Mouse (Mus musculus): ENCODE data around the gene Gpatch3.

The Gpatch3 gene

GRCm38 (mm10) chr4:133574070-133574842 lies at the start of gene Gpatch3:
Gene Gpatch3 (plus strand): TSS chr4:133574745.
- in situ Hi-C loops (cut with MboI; ENCODE audit: unreplicated experiment in 2 of 2) = no loop called here

DNA sequence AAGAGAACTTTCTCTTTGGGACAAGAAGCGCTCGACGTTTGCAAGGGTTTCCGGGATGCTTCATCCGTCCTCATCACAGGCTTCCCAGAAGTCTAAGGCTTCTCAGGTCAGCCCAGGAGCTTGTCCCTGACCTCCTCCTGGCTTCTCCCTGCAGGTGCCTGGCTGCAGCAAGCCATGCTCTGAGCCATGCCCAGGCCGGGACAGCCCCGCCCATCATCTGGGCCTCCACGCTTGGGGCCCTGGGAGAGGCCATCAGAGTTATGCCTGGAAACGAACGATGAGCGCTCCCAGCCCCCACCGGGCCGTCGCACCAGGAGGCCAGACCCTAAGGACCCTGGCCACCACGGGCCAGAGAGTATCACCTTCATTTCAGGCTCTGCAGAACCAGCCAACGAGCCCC lies 46.8 kb upstream of the Gpatch3 start:
- in situ Hi-C loops (cut with MboI; ENCODE audit: unreplicated experiment in 2 of 2) = no loop called here

DNA sequence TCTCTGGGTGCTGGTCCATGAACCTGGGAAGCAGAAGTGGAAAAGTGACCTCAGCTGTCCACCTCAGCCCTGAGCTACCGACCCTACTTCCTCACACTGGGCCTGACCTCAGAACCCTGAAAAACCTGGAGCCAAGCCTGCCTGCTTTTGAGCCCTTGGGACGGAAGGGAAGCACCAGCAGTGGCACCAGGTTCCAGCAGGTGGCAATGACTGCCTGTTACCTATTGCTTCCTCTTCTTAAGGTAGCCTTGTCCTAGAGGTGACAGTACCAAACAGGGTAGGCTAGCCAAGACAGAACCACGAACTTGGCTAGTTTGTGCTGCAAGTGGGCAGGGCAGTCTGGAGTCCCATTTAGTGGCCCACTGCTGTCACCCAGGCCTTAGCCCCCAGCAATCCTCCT lies 41.8 kb upstream of the Gpatch3 start:
- in situ Hi-C loops (cut with MboI; ENCODE audit: unreplicated experiment in 2 of 2) = no loop called here

- in situ Hi-C loops (cut with MboI; ENCODE audit: unreplicated experiment in 2 of 2) = no loop called here
Measured at GRCm38 (mm10) chr4:133536081-133536480, 38.5 kb upstream of the Gpatch3 start.

DNA sequence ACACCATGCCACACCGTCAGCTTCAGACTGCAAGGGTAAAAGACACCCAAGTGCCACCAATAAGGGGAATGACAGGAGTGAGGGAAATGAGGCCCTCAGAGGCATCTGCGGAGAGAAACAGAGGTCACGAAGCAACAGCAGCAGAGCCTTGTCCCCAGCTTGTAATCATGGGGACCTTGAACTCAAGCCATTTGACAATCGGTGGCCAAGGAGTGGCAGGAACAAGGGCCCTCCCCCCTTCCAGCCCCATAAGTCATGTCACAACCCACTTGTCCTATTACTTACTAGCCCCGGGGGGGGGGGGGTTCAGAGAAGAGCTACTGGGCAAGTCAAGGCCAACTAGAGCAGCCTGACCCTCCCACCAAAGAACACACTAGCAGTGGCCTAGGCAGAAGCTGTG lies 37.9 kb upstream of the Gpatch3 start:
- in situ Hi-C loops (cut with MboI; ENCODE audit: unreplicated experiment in 2 of 2) = no loop called here

DNA sequence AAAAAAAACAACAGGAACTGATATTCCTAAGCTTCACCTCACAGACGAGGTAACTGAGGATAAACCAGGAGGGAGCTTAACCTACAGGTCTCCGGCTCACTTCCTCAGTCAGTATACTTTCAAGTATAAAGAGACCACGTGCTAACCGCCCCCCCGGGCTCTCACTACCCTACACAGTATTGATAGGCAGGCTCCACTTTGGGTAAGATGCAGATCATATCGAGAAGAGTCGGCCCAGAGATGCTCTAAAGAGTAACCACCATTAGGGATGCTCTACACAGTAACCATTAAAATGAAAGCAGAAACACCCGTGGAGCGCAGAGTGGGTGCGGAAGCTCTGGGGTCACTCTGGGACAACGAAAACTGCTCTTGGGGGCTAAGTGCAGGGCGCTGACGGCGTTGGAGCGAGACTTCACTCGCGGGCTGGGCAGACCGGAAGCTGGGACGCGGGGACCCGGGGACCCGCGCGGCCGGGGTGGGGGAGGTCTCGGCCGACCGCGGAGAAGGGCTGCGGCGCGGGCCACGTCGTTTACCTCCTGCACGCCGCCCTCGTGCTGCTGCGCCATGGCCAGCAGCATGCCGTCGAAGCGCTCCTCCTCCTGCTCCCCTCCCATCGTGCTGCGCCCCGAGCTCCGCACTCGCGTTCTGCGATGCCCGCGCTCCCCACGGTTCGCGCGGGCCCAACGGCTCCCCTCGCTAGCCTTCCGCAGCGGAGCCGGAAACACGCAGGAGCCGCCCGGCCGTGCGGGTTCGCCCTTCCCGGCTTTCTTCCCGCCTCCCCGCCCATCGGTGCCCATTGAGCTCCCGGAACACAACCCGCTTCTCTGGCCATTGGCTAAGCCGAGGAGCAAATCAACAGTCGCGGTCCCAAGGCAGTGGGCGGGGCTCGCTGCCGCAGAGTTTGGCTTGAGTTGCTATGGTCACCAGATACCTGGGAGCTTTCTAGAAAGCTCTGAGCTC lies 29.0 kb upstream of the Gpatch3 start, which contains the start of gene Nudc:
TSS of gene Nudc (minus strand) at position 725 of the 960 bp plus-strand sequence.
- in situ Hi-C loops (cut with MboI; ENCODE audit: unreplicated experiment in 2 of 2) = no loop called here

DNA sequence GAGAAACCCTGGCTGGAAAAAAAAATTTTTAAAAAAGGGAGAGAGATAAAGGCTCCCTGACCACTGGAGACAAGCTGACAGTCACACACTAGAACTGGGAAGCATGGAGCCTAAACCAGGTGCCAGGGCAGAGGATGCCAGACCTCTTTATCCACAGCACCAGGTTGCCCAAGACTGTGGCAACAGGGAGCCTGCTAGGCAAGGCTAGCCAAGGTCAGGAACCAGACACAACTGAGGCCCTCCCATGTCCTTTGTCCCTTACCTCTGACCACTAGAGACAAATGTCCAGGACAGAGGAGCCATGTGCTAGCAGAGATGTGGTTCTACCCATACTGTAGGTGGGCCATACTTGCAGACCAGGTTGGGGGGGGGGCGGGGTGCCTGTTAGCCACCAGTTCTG lies 22.5 kb upstream of the Gpatch3 start:
- in situ Hi-C loops (cut with MboI; ENCODE audit: unreplicated experiment in 2 of 2) = no loop called here

DNA sequence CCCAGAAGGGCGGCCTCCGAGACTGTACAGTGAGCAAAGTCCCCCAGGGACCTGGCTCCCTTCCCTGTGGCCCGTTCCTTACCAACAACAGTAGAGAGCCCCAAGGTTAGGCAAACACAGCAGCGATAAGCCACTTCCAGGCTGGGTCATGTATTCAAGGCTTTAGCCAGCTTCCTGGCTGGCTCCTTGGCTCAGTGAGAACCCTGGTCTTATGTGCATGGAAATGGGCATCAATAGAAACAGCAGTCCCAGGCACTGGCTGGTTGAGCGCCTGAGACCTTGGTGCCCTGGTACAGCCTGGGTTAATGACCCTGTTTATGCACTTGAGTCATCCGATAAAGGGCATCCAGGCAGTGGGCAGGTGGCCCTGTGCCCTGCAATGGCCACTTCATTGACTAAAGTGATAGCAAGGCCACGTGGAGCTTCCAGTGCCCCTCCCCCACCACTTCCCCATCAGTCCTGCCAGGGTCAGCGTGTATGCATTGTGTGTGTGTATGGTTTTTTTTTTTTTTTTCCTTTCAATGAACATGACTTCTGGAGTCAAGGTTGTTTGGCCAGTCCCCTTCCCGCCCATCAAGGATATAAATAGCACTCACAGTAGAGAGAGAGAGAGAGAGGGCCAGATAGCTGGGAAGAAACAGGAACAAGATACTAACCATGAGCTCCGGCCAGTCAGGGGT lies 21.6 kb upstream of the Gpatch3 start, which contains the start of gene Nr0b2:
TSS of gene Nr0b2 (plus strand) at position 609 of the 680 bp plus-strand sequence.
- in situ Hi-C loops (cut with MboI; ENCODE audit: unreplicated experiment in 2 of 2) = no loop called here

DNA sequence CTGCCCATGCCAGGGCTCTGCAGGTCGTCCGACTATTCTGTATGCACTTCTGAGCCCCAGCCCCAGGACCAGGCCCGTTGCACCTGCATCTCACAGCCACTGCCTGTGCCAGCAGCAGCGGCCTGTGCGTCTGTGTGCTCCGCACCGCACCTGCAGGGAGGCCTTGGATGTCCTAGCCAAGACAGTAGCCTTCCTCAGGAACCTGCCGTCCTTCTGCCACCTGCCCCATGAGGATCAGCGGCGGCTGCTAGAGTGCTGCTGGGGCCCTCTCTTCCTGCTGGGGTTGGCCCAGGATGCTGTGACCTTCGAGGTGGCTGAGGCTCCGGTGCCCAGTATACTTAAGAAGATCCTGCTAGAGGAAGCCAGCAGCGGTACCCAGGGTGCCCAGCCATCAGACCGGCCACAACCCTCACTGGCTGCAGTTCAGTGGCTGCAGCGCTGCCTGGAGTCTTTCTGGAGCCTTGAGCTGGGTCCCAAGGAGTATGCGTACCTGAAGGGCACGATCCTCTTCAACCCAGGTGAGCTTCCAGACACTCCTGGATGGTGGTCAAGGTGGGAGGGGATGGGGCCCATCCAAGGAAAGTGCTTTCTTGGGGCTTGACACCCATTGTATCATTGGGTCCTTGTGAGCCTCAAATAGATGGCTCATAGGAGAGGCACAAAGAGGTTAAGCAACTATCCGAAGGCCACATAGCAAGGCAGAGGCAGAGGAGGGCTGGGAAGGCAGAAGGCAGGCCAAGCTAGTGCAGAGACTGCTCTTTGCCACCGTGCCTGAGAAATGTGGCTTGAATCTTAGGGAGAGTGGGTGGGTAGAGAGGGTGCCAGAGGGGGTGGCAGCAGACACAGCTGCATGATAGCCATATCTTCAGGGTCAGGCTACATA lies 20.9 kb upstream of the Gpatch3 start:
- in situ Hi-C loops (cut with MboI; ENCODE audit: unreplicated experiment in 2 of 2) = no loop called here

DNA sequence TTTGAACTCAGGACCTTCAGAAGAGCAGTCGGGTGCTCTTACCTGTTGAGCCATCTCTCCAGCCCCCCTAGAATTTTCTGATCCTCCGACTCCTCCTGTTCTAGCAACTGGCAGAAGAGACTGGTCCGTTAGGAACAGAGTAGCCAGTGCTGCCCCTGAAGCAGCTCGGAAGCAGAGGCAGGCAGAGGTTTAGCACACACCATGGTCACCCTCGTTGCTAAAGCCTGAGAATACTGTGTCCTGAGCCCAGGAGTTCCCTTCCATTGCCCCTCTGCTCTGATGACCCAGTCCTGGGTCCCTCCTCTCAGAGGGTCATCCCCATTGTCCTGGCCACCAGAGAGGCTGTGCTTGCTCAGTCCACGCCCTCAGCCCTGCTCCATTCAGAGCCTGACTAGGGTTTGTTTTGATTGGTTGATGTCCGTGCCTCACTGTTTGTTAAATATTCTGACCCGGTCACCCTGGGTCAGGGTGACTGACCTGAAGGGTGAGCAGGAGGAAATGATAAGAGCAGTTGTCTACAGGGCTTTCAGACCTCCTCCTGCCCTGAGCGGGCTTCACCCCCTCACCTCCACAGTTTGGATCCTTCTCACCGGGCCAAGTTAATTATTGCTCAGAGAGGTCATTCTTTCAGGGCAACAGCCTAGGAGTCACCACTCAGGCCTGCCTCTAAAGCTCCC lies 17.4 kb upstream of the Gpatch3 start:
- in situ Hi-C loops (cut with MboI; ENCODE audit: unreplicated experiment in 2 of 2) = no loop called here

DNA sequence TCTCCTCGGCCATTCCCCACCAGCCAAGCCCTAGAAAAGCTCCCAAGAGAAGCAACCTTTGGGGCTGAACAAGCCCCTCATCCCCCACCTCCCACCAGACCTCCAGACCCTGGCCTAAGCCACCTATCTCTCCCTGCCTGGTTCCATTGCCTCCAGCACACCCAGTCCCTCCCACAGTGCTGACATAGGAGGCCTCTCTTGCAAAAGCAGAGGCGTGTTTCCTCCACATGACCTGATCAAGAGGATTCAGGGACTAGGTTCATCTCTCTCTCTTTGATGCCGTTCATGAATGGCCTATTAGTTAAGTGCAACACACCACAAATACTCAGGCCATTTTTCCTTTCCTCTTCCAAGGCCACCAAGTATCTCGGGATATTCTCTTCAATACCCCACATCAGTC lies 14.7 kb upstream of the Gpatch3 start:
- in situ Hi-C loops (cut with MboI; ENCODE audit: unreplicated experiment in 2 of 2) = no loop called here

DNA sequence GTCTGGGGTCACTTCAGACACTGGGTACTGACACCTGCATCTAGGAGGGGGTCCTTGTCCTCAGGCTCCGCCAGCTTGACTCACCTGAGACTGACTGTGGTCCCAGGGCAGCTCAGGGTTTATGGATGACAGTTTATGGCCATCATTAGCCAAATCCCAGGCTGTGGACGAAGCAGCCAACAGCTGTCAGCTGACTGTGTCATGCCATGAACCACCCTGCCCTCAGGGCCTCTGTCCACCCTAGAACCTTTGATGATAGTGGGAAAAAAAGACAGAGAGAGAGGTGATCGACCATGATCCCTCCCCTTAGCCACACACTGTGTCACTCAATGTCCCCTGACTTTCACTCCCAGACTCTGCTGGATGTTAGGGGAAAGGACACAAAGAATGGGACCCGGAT lies 12.9 kb upstream of the Gpatch3 start:
- in situ Hi-C loops (cut with MboI; ENCODE audit: unreplicated experiment in 2 of 2) = no loop called here

DNA sequence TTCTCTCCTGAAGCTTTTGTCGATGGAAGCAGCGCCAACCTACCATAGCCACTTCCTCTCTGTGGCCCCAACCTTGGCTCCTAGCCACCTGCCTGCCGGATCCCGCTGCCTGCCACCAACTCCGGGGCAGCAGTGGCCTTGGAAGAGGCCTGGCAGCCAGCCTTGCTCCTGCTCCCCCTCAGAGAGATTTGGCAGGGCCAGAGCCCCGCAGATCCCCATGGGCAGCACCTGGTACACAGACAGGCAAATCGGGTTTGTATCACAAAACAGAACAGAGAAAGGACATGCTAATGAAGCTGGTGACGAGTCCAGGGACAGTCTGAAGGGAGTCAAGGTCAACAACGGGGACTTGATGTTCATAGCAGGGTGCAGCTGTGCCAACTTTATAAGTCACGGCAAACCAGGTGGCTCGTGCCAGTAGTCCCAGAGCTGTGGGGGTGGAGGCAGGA lies 11.4 kb upstream of the Gpatch3 start:
- in situ Hi-C loops (cut with MboI; ENCODE audit: unreplicated experiment in 2 of 2) = no loop called here

DNA sequence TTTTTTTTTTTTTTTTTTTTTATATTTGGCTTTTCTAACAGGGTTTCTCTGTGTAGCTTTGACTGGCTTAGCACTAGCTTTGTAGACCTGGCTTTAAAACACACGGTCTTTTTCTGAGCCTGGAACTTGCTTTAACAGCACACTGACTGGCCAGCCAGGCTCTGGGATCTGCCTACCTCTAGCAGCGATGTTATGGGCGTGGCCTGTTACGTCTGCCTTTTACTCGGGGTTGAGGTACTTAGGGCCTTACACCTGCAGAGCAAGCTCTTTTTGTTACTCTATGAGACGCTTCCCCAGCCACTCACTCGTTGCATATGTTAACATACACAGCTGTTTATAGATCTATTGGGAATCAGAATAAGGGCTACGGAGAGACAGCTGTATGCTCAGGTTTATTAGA lies 7.3 kb upstream of the Gpatch3 start:
- in situ Hi-C loops (cut with MboI; ENCODE audit: unreplicated experiment in 2 of 2) = no loop called here

DNA sequence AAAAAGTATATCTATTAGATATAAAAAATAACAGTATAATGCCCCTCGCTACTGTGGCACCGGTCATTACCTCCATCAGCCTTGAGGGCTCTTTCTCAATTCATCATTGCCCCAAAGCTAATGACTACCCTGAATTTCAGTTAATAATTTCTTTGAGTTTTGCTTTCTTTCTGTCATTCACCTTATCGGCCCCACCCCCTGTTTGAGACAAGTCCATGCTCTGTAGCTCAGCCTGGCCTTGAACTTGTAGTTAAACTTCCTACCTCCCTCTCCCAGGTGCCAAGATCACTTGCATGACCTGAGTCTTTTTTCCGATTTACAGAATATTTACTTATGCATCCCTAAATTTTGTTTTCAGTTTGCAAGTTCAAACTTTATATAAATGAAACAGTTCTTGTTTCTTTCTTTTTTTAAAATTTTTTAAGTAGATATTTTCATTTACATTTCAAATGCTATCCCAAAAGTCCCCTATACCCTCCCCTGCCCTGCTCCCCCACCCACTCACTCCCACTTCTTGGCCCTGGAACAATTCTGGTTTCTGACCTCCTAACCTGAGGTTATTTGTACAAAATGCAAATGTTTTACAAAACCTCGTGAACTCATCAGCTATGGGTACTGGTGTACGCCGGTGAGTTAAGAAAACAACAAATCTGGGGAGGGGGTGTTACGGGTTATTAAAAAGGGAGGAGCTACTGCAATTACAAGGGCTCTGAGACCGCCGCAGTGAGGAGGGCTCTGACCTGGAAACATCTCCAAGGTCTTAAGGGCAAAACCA lies 5.1 kb upstream of the Gpatch3 start:
- in situ Hi-C loops (cut with MboI; ENCODE audit: unreplicated experiment in 2 of 2) = no loop called here

- in situ Hi-C loops (cut with MboI; ENCODE audit: unreplicated experiment in 2 of 2) = no loop called here
Measured at GRCm38 (mm10) chr4:133570066-133570466, 4.5 kb upstream of the Gpatch3 start.

GRCm38 (mm10) chr4:133574843-133575202 lies 278 bp downstream of the Gpatch3 start:
- in situ Hi-C loops (cut with MboI; ENCODE audit: unreplicated experiment in 2 of 2) = no loop called here

DNA sequence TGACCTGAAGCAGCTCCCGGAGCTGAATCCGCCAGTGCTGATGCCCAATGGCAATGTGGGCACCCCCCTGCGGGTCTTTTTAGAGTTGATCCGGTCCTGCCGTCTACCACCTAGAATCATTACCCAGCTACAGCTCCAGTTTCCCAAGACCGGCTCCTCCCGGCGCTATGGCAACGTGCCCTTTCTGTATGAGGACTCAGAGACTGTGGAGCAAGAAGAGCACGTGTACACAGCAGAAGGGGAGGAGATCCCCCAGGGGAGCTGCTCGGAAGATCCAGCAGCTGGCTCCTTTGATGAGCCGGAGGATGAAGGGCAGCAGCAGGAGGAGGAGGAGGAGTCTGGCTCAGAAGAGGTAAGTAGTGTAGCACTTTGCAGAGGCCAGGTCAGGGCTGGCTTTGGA lies 3.4 kb downstream of the Gpatch3 start:
- in situ Hi-C loops (cut with MboI; ENCODE audit: unreplicated experiment in 2 of 2) = no loop called here

DNA sequence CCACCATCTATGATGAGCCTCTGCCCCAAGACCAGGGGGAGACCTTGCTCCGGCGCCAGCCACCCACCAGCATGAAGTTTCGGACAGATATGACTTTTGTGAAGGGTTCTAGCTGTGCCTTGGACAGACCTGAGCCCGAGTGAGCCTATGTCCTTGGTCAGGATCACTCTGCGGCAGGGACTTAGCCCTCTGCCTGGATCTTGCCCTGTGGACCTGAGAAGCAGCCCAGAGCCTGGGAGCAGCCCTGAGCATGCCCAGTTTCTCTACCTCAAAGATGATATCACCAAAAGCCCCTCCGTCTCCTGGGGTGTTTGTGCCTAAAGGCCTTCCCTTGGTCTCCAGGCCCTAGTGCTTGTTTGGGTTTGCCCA lies 9.1 kb downstream of the Gpatch3 start:
- in situ Hi-C loops (cut with MboI; ENCODE audit: unreplicated experiment in 2 of 2) = no loop called here
